Mouse (Mus musculus) cerebellum, adult 18-20 months (tissue): ENCODE measurements at regions not wholly inside any gene's neighbourhood (a gene's known extent, or its start where the extent isn't known, plus 50 kb on each side); places are given as distances from the start of the nearest gene placed in this dataset.
A peak's percentile ranks its signal among the peaks of the same experiment; 100 is the strongest.

Experiments
- DNase-seq, 2 experiments: peaks; one replicate each; pipeline ENCODE4 v3.0.0; 2021

DNA sequence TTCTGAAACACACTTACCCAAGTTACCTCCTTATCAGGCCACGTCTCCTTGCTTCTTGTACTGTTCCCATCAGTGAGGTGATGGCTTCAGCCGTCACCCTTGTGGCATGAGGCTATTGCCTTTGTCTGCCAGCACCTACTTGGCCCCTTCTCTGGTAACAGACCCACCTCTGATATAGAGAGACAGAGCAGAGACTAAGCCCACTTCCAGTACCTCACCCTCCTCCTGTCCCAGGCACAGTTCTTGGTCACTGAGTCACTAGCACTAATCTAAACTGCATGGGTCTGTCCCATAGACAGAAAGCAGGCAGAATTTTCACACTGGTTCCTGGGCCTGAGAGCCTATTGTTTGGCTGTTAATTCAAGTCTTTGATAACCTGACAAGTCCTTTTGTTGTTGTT, 370.3 kb downstream of the Mllt3 start:
- no peak for DNase-seq

DNA sequence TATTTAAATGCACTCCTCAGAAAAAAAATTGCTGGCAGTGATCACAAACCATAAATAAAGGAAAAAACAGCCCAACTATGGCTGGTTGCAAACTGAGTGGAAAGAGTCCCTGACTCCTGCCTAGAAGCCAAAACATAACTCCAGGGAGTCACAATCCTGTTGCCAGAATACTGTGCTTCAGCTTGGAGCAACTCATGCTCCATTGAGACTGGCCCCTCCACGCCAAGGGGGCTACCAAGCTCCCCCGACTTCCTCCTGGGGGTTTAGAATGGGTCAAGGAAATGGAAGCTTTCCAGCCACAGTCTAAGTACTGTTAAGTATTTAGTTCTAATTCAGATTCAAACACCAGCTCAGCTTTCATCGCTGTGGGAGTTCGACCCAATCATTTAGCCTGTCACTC, 374.8 kb downstream of the Mllt3 start:
- no peak for DNase-seq

GRCm38 (mm10) chr4:87657855-87658254, 375.3 kb downstream of the Mllt3 start:
- DNase-seq: no peak

DNA sequence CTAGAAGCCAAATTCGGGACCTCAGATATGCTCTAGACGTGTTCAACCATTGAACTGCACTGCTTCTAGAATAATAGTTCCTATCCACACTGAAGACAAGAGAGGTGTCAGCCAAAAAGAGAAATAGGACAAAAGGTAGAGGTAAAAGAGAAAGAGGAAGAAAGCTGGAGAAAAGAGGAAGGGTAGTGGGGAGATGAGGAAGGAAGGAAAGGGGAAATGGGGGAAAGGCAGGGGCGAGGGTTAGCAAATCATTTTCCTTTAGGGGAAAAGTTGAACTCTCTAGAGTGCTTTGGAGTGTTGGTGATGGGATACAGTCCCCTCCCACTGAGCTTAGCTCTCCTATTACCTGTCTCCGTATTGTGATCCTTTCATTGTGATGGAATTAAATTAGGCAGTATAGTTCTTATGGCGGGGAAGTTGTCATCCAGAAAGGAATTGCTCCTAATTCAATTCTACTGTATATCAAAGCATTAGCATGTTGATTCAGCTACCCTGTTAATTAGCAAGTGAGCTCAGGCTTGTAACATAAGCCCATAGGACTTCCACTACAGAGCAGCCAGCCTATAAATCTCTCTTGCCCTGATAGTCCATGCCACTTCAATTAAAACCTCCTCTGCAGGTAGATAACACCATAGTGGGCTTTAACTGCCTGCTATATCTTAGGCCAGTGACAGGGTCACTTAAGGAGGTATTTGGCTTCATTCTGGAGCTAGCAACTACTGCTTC, 379.6 kb downstream of the Mllt3 start:
- DNase-seq: no peak

DNA sequence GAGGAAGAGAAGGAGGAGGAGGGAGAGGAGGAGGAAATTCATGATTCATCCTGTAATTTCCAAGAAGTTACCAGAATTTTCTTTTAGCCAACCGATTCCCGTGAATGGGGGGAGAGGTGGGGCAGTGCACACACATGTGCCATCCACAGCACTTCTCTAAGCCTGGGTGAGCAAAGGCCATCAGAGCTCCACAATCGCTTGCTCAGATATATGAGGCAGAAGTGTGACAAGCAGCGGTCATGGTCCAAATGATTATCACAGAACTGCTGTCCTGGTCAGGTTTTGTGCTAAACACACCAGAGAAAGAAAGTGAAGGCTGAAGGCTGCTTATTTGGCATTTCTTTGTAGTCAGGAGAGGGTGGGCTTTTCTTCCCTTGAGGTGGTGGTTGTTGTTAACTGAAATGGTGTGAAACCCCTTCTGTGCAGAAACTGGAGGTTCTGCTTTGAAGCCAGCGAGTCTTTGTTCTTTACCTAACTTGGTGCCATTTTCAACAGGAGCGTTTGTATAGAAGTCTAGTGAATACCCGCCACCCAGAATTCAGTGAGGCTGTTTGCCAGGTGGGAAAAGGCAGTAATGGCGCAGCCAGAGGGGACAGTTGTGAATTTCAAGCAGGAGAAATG, 380.7 kb downstream of the Mllt3 start:
- no peak for DNase-seq

DNA sequence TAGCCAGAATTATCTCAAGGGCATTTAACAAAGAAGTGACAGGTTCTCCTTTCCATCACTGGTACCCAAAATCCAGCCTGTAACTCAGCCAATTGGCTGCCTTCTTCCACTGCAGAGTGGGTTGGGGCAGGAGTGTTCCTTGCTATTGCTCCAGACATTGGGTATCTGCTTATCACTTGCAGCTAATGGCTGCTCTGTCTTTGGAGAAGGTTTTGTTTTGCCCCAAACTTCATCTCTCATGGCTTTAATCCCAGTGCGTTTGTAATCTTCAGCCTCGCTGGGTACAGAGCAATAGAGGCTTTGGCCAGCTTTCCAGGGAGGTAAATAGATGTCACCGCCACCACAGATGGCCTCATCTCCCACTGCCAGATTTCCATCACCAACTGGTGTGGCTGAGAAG, 381.9 kb downstream of the Mllt3 start:
- peak; percentile 24 to 33 for DNase-seq

DNA sequence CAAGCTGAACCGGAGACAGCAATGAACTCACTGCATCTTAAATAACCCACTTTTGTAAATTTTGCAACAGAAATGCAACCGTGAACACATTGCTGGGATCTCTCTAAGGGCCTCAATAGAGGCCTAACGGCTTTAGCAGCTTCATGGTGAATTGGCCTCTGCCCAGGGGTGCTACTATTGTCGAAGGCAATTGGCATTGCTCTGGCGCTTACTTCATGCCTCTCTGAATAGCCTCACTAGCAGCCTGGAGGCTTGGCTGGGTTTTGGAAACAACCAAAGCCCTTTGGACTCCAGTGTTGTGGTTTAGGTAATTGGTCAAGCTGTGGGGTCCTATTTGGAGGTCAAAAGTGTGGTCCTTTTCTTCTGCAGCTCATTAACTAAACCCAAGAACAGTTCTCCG, 382.3 kb downstream of the Mllt3 start:
- peak; percentile 27 to 29 for DNase-seq

DNA sequence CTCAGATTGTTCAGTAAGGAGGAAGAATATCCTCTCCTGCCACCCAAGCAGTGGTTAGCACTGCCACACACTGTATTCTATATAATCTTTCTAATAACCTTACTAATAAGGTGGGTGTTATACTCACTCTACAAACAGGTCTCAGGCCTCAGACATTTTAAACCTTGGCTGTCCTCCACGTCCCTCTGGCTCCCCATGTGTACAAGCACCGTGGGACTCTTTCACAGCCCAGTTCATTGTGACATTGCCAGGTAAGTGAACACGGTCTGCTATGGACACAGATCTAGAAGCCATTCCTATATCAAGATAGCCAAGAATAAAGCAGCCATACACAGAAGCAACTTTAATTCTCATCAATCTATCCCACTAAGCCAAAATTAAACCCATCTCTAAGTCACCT, 382.8 kb downstream of the Mllt3 start:
- peak; percentile 9 to 10 for DNase-seq

GRCm38 (mm10) chr4:87648919-87649318, 384.2 kb downstream of the Mllt3 start:
- no peak for DNase-seq

DNA sequence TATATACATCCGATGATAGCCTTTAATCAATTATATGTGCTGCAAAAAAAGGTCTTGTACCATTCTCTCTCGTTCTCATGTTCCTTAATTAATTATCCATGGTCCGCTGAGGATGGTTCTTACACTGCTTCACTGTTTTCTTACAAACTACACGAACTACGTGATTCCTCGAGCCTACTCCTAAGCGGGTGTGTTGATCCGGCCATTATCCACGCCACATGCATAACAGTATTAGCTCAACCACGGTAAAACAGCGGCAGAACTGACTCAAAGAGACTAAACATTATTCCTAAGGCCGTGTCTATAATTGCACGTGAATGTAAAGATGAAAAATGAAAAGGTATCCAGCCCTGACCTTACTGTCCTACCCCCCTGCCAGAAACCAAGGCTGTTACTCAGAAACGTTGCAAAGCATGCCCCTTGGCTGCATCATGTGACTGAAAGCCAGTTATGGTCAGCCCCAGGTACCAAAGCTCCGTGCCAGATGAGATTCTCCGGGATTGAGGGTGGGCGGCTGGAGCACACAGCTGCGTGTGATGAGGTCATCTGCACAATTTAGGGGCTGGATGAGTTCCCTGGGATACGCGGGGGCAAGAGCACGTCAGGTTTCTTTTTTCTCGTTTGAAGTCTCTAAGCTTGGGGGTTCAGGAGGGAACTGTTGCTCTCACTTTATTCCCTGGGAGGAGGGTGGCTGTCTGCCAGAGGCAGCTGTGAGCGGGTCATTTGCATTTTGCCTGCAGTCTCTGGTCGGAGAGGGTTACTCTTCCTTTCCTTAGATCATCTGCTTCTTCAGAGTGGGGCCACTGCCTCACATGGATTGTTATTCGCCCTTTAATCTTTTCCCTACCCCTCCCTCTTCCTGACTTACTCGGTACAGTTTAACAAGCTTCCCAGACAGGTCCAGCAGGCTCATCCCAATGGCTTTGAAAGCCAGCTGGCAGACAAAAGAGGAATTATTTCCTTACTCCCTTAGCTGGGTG, 384.9 kb downstream of the Mllt3 start:
- DNase-seq: peak in 1 of 2 experiments; percentile 9

DNA sequence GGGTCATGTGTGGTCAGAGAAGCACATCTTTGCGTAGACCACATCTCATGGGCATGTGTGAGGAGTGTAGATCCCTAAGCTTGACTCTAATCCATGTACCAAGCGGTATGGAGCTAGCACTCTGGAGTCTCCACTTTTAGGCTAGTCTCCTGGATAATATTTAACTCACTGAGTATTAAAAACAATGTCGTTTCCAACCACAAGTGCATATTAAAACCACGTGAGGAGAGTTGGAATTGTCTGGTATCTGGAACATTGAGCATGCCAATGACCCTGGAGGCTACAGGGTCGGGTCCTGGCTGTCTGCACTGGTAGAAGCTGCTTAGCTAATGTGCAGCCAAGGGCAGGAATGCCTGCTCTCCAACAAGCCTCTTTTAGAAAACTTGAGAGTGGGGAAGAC, 391.2 kb downstream of the Mllt3 start:
- no peak for DNase-seq

- no peak for DNase-seq
Observed at GRCm38 (mm10) chr4:87641551-87641950, 391.6 kb downstream of the Mllt3 start.

- DNase-seq: no peak
Observed at GRCm38 (mm10) chr4:87638380-87638646, 394.9 kb downstream of the Mllt3 start.

GRCm38 (mm10) chr4:87637629-87638379, 395.4 kb downstream of the Mllt3 start:
- no peak for DNase-seq

DNA sequence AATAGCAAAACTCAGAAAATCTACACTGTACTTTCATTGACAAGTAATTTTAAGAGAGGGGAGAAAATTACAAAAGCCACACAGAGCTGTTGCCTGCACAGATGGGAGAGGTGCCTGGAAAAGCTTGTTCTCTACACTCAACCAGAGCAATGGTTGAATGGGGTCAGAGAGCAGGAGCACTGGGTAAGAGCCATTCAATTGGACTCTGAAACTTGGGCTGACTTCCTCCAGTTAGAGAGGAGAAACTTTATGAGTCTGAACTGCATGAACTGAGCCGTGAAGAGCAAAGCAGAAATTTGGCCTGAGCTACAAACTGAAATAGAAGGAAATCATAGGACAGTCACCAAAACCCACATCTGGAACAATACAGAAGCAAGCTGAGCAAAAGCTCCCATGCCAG, 380.8 kb upstream of the Slc24a2 start:
- DNase-seq: no peak

GRCm38 (mm10) chr4:87593644-87594043, 363.4 kb upstream of the Slc24a2 start:
- DNase-seq: no peak

GRCm38 (mm10) chr4:87590797-87591196, 360.5 kb upstream of the Slc24a2 start:
- DNase-seq: no peak

- DNase-seq: no peak
Observed at GRCm38 (mm10) chr4:87578164-87578563, 347.9 kb upstream of the Slc24a2 start.

DNA sequence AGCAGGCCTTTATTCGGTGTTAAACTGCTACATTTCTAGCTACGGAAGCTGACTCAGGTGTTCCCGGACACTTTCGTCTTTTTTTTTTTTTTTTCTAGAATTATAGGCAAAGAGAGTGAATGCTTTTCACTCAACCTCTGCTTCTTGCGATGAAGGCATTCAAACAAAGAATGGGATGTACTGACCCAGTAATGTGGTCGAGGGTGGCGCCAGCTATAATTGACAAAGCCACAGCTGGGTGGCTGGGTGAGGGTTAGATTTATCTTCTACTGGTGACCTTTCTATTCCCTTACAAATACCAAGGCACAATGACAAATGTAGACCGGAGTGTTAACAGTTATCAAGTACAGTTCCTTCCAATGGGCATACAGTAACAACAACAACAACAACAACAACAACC, 340.7 kb upstream of the Slc24a2 start:
- no peak for DNase-seq

- peak; percentile 7 to 9 for DNase-seq
Observed at GRCm38 (mm10) chr4:87570470-87570891, 340.2 kb upstream of the Slc24a2 start.

DNA sequence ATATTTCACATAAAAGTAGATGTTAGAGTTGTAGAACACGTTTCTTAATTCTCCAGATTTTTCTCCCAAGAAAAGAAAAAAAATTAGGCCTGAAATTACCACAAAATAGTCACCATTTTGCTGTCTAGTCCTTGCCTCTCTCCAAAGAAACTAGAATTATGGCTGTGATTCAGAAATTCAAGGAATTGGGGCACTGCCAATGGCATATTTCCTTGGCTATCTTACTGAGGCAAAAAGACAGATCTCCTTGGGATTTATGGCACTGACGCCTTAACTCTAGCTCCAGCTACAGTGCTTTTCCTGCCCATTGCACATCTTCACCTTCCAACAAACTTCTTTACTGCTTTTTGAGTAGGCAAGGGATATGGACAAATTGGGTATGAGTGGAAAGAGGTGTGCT, 336.3 kb upstream of the Slc24a2 start:
- no peak for DNase-seq

GRCm38 (mm10) chr4:87554912-87555311, 324.6 kb upstream of the Slc24a2 start:
- no peak for DNase-seq
